Mouse (Mus musculus) megakaryocyte-erythroid progenitor cell, adult 5-6 weeks (primary cell): Measurements from ENCODE around the gene Rag2. TPM values are rescaled to one million over a fixed set of nuclear protein-coding genes. Genes with fewer than 3 reads are reported as not detected.

Experiments
- ATAC-seq: replicated peaks from 2 replicates; pipeline ENCODE4 v1.8.0; 2016; ENCODE audit warnings: mild to moderate bottlenecking, inconsistent platforms; ENCODE audit not compliant: severe bottlenecking, poor library complexity, low FRiP score, low TSS enrichment
- total RNA-seq, 2 experiments: library from RNA; stranded (forward) in 1 of 2; stranded (reverse) in 1 of 2; fragments of 200-1000, 215-1000 nt in 1 of 2; fragments of >200 nt in 1 of 2; fragmentation: Nextera tagmentation in 1 of 2; gene quantifications; 2 replicates each; pipeline ENCODE4 v1.2.3; 2014 to 2017

The Rag2 gene
- total RNA-seq, 2 experiments from 2014 or later = 0.90 to 2.0 TPM

GRCm38 (mm10) chr2:101678236-101679021 lies 53.9 kb downstream of the Rag2 start, which contains the start of gene Traf6:
Gene Traf6 (plus strand): TSS chr2:101678429.
- peak; percentile 98 for ATAC-seq

DNA sequence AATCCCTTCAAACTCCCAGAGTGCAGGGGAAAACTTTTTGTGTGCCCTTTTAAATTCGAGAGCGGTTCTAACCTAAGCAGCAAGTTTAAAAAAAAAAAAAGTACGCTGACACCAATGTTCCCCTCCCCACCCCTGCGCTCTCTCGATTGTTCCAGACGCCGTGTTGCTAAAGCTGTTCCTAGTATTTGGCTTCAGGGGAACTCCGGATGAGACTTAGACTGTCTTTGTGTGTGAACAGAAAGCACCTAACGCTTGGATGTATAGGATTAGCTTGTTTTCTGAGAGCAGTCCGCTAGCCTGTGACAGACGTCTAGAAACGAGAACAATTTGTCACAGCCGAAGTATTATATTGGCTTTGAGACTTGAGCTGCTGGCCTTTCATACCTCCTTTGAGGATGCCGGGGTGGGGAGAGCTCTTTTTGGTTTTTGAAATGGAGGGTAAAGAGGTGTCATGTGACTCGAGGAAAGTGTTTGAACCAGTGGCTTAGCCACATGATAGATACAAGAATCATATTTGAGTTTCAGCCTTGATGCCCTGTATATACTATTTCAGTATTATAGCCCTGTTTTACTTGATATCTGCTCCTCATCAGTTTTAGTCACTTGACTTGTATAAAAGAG lies 54.8 kb downstream of the Rag2 start:
- no peak for ATAC-seq

Other genes with a start within 250 kb of the Rag2 start
- 0.99 and 2.2 TPM in 2 replicates for gene Rag1, start 24.8 kb downstream of the Rag2 start, total RNA-seq (2014; fragmentation: Nextera tagmentation)
- gene Rag1, start 24.8 kb downstream of the Rag2 start, total RNA-seq (2017) = 0.23 and 1.1 TPM in 2 replicates
- 13.1 and 34.1 TPM in 2 replicates for gene B230118H07Rik, start 24.8 kb downstream of the Rag2 start, total RNA-seq (2014; fragmentation: Nextera tagmentation)
- 45.4 and 76.2 TPM in 2 replicates for gene B230118H07Rik, start 24.8 kb downstream of the Rag2 start, total RNA-seq (2017)
- gene Traf6, start 53.7 kb downstream of the Rag2 start, total RNA-seq (2014; fragmentation: Nextera tagmentation) = 18.3 and 26.1 TPM in 2 replicates
- 13.9 and 15.3 TPM in 2 replicates for gene Traf6, start 53.7 kb downstream of the Rag2 start, total RNA-seq (2017)